Mouse (Mus musculus): ENCODE data around the gene Chic1. TPM values are rescaled to one million over a fixed set of nuclear protein-coding genes. Genes with fewer than 3 reads are reported as not detected.
A peak's percentile ranks its signal among the peaks of the same experiment; 100 is the strongest.

Chic1 gene
- total RNA-seq (2022): 10 to 100 TPM; 18.7 to 23.7 (median 22.7) TPM

DNA sequence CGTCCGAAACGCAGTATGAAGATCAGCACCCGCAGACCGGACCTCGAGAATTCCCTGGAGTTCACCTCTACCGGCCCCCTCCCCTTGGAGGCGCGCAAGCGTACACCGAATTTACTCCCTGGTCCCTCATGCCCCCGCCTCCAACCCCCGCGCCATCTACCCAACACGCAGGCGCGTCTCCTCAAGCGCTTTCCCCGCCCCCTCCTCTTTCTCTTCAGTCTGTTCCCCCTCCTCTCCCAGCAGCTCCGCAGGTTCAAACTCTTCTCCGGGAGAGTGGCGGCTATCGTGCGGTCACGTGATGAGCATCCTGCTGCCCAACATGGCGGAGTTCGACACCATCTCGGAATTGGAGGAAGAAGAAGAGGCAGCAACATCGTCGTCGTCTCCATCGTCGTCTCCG lies at the start of gene Chic1:
Chic1 (plus strand) TSS at position 190 of the 400 bp plus-strand sequence.
- DNase-seq (ENCODE audit: low spot score in 2 of 2): peak; percentile 28 to 74

- no peak for DNase-seq (ENCODE audit: low spot score in 2 of 2)
Observed at GRCm38 (mm10) chrX:103308262-103308661, 48.0 kb upstream of the Chic1 start.

GRCm38 (mm10) chrX:103311723-103312122 lies 44.6 kb upstream of the Chic1 start:
- DNase-seq (ENCODE audit: low spot score in 2 of 2): no peak

DNA sequence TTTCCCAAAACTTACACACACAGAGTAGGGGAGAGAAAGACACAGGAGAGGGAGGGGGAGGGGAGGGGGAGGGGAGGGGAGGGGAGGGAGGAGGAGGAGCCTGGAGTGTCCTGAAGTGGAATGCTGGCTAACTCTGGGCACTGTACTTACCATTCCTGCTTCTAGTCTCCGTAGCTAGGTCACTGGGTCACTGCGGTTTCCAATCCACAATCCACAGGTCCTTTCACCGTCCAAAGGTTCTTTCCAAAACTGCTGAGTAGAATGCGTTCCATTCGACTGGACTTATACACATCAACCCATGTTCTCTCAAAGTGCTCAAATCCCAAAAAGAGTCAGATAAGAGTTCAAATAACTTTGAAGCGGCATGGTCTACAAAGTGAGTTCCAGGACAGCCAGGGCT lies 42.1 kb upstream of the Chic1 start:
- no peak for DNase-seq (ENCODE audit: low spot score in 2 of 2)

DNA sequence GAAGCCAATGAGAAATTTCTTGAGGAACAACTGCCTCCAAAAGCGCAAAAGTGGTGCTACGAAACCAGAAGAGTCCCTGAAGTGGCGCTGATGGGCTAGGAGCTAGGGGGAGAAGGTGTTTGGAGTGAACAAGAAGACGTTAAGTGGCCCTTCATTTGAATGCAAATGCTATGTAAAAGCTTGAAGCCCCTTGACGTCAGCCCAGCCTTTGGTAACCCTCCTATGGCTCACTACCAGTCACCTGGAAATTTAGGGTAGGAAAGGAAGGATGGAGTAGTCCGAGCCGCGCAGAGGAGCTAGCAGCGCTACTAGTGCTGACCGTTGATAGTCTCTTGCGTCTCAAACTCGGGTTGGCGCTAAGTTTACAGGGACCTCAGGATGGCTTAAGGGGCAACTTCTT lies 35.1 kb upstream of the Chic1 start, which contains the start of gene Cdx4:
Cdx4 (plus strand) TSS at position 253 of the 400 bp plus-strand sequence.
- no peak for DNase-seq (ENCODE audit: low spot score in 2 of 2)

DNA sequence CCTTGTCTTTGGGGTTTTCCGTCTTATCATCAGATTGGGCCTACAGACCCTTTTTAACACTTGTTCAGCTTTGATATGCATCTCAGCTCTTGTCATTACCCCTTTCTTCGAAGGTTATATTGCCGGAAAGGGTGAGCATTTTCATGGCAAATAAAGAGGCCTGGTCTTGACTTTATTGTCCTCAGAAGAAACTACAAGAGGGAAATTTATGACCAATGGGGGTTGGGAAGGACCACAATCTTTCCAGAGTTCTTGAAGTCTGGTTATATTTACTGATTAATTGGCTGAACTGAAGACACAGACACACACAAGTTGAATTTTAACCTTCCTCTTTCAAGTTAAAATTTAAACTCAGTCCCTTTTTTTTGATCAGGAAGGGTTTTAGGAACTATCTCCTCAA lies 30.4 kb upstream of the Chic1 start:
- no peak for DNase-seq (ENCODE audit: low spot score in 2 of 2)

- no peak for DNase-seq (ENCODE audit: low spot score in 2 of 2)
Observed at GRCm38 (mm10) chrX:103329386-103329785, 26.9 kb upstream of the Chic1 start.

DNA sequence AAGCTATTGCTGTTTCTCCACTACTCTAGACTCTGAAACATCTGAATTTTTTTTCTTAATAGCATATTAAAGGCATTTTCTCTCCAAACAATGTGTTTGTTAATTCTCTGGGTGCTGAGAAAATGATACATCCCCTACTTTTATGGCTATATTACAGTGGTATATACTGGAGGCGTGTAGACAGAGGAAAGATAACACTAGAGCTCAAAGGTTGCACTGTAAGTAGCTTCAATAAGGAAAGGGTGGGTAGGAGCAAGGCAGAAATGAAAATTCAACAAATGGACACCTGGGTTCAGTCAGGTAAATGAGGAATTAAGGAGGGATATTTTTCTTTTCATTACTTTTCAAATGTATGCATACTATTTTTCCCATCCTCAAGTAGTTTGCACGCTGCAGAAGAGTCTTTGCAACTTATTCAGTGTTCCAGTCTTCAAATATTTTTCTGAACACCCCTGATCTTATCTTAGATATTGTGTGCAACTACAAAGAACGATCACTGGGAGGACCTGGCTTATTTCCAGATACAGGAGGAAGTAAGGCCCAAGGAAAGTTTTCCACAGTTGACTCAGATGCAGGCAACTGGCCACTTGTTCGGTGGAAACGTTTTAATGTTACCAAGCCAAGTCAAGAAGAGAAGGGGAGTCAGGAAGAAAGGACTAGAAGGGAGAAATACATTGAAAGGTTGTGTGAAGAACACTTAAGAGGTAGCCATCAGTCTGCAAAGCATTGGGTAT lies 25.0 kb upstream of the Chic1 start:
- no peak for DNase-seq (ENCODE audit: low spot score in 2 of 2)

DNA sequence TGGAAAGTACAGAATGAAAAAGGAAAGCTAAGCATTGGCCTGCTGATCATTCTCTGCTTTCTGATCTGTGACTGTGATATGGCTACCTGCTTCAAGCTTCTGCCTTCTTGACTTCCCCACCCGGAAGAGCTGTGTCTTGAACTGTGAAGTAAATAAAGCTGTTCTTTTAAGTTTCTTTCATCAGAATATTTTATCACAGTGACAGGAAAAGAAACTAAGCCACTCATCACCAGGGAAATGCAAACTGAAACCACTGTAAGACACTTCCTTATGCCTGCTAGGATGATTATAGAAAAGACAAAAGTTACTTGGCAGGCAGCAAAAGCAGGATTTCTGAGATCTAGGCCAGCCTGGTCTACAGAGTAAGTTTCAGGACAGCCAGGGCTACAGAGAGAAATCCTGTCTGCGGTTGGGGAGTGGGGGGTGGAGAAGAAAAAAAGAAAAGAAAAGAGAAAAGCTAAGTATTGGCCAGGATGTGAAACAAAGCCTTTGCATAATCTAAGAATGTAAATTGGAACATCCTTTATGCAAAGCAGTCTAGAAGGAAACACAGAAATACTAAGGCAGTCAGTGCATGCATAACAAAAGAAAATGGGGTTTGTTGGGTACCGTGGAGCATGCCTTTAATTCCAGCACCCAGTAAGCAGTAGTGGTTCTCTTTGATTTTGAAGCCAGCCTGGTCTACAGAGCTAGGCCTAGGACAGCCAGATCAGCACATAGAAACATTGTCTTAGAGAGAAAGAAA lies 14.7 kb upstream of the Chic1 start:
- DNase-seq (ENCODE audit: low spot score in 2 of 2): no peak

DNA sequence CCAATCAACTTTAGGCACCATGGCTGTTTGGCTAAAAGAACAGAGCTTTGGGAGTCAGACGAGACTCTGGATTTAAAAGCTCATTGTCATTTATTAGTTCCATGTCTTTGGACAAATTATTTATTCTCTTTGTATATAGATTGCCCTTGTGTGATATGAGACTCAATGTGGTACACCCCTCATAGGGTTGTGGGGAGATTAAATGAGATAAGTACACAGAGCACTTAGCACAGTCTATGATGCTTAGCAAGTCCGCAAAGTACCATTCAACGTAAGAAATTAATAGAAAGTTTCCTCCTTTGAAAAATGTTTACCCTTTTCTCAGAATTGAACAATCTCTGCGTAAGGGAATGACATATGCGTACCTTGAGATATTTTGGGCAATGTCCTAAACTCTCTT lies 492 bp upstream of the Chic1 start:
- no peak for DNase-seq (ENCODE audit: low spot score in 2 of 2)

GRCm38 (mm10) chrX:103356761-103357236 lies 523 bp downstream of the Chic1 start:
- DNase-seq (ENCODE audit: low spot score in 2 of 2): peak in 1 of 2 experiments; percentile 7

DNA sequence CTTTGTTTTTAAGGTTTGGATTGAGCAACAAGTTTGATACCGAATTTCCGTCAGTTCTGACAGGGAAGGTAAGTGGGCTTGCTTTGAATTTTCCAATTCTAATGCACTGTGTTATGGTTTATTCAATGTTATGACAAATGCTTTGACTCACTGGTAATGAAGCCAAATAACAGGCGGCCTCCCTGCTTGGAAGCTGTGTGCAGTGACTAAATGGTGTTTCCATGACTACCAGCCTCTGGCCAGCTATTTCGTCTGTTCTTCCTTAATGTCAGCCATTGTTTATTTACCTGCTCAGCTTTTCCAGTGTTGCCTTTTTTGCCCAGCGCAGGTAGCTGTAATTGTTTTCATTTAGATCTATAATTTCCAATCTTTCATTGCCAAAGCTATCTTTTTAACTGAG lies 9.9 kb downstream of the Chic1 start:
- peak in 1 of 2 experiments; percentile 13 for DNase-seq (ENCODE audit: low spot score in 2 of 2)

DNA sequence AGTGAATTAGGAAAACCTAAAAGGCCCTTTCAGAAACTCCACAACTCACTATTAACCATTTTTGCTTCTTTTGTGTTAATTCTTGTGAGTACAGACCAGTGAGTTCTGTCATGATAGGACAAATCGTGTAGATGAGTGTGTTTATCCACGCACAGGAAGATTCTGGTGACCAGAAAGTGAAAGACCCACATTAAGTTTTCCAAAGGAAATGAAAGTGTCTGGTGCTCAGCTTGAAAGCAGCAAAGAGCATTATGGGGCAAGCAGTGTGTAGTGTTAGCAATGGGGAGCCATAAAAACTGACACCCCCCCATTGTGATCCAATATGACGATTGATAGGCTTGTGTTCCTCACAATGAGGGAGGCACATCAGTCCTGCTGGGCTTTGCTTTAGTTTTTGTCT lies 12.4 kb downstream of the Chic1 start:
- no peak for DNase-seq (ENCODE audit: low spot score in 2 of 2)

DNA sequence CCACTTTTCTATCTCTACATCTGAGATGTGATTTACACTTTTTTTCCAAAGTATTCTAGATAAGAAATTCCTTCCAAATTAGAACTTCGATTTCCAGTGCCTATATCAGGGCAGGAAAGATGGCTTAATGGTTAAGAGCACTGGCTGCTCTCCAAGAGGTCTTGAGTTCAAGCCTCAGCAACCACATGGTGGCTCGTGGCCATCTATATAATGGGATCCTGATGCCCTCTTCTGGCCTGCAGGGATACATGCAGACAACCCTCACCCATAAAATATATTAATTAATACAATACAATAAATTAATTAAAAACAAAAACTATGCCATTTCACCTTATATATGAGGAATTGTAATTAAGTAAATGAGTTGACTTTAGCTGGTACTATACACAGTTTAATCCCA lies 14.9 kb downstream of the Chic1 start:
- no peak for DNase-seq (ENCODE audit: low spot score in 2 of 2)

GRCm38 (mm10) chrX:103371627-103372026 lies 15.4 kb downstream of the Chic1 start:
- no peak for DNase-seq (ENCODE audit: low spot score in 2 of 2)

GRCm38 (mm10) chrX:103374250-103374649 lies 18.0 kb downstream of the Chic1 start:
- DNase-seq (ENCODE audit: low spot score in 2 of 2): no peak

- no peak for DNase-seq (ENCODE audit: low spot score in 2 of 2)
Observed at GRCm38 (mm10) chrX:103384528-103384927, 28.3 kb downstream of the Chic1 start.

DNA sequence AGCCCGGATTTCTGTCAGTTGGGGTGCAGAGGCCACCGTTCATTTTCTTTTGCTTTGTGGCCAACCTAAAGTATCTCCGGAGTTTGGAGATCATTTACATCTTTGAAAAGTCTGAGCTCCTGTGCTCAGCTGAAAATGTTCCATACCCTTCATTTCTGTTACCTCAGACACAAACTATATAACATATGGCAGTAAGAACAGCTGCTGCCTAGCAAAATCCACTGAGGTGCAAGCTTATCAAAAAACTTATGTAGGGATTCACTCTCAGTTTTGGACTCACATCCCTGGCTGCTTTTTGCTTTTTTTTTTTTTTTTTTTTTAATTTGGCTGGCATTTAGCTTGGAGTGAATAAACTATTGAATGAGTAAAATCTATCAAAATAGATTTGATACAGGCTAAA lies 31.9 kb downstream of the Chic1 start:
- DNase-seq (ENCODE audit: low spot score in 2 of 2): no peak

GRCm38 (mm10) chrX:103393841-103394240 lies 37.6 kb downstream of the Chic1 start:
- no peak for DNase-seq (ENCODE audit: low spot score in 2 of 2)

DNA sequence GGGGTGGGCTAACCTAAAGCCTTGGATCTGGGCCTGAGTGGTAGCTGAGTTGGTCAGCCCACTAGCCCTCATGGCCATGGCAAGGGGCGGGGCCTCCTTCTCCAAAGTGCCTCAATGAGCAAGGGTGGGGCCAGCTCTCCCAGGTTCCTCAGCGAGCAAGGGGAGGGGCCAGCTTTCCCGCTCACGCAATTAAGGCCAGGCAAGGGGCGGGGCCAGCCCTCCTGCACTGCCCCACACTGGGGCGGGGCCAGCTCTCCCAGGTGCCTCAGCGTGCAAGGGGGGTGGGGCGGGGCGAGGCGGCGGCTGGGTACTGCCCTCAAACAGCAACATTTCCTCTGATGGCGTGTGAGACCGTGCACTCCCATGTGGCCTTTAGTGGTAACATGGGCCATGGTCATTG lies 48.7 kb downstream of the Chic1 start:
- no peak for DNase-seq (ENCODE audit: low spot score in 2 of 2)

GRCm38 (mm10) chrX:103414167-103414566 lies 57.9 kb downstream of the Chic1 start, which contains the start of gene Tsx:
Tsx (plus strand) TSS chrX:103414467.
- DNase-seq (ENCODE audit: low spot score in 2 of 2): no peak

DNA sequence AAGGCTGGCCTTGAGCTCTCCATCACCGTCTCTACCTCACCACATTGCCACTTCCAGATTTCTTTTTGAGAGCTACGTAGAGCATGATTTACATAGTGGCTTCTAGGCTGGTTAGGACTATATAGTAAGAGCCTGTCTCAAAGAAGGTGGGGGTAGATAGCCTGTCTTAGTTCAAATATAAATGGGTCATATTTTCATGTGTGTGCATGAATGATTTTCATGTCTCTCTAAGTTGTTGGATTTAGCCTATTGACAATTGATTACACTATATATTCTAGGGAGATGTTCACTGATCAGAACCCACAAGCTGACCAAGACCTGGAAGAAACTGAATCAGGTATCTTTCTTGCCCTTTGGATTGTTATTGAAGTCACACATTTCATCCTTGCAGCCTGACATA lies 65.4 kb downstream of the Chic1 start, which contains the start of gene Gm26992:
Gm26992 (plus strand) TSS at position 301 of the 400 bp plus-strand sequence.
- DNase-seq (ENCODE audit: low spot score in 2 of 2): no peak
